Mouse (Mus musculus) E14TG2a.4 (cell line): ENCODE results near the gene Wnt11.

ENCODE experiments used
- CTCF ChIP-seq: conservative IDR thresholded peaks from 2 replicates; pipeline ENCODE4 v1.5.1; 2014; ENCODE audit warnings: low read length
- NANOG ChIP-seq: IDR thresholded peaks from 2 replicates; pipeline ENCODE4 v1.6.1; 2014; ENCODE audit warnings: borderline replicate concordance, low read length, mixed read lengths
- POU5F1 ChIP-seq: IDR thresholded peaks from 2 replicates; pipeline ENCODE4 v1.6.1; 2014; ENCODE audit warnings: low read length, borderline replicate concordance

GRCm38 (mm10) chr7:98867794-98868150 is 32.9 kb downstream of the Wnt11 start:
- TF ChIP-seq CTCF: no peak
- TF ChIP-seq NANOG: no peak
- no peak for TF ChIP-seq POU5F1
